Mouse (Mus musculus): ENCODE measurements around the gene 1500015O10Rik.

1500015O10Rik gene

GRCm38 (mm10) chr1:43730491-43730924, at the start of gene 1500015O10Rik:
TSS of gene 1500015O10Rik (plus strand) at chr1:43730602.
- DNase-seq = peak; percentile 53 to 76

DNA sequence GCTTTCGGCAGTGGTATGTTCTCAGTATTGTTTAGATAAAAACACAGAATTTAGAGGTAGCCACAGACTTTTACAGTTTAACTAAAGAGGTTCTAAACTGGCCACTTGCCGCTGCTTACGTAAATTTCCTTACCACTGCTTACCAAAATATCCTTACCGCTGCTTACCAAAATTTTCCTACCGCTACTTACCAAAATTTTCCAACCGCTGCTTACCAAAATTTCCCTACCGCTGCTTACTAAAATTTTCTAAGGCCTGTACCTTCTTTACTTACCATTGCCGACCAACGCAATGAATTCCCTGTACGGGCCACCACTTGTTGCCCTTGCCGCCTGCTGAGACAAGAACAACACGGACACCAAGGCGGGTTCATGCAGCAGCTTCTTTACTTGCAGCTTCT, 40.4 kb upstream of the 1500015O10Rik start:
- no peak for DNase-seq

DNA sequence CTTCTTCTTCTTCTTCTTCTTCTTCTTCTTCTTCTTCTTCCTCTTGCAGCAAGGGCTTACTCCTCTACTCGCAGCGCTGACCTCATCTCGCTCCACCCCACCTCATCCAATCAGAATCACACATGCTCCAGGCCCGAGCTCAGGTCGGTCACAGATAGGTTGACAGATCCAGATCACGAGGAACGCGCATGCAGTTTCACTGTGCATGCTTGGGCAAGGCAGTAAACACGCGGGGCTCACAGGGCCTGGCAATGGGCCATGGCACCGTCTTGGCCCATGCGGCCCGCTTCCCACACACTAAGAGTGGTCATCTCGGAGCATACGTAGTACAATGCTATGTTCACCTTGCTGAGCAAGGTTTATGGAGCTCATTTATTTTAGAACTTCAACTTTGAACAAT, 39.9 kb upstream of the 1500015O10Rik start:
- DNase-seq = no peak

- DNase-seq = no peak
Observed at GRCm38 (mm10) chr1:43694076-43694475, 36.3 kb upstream of the 1500015O10Rik start.

DNA sequence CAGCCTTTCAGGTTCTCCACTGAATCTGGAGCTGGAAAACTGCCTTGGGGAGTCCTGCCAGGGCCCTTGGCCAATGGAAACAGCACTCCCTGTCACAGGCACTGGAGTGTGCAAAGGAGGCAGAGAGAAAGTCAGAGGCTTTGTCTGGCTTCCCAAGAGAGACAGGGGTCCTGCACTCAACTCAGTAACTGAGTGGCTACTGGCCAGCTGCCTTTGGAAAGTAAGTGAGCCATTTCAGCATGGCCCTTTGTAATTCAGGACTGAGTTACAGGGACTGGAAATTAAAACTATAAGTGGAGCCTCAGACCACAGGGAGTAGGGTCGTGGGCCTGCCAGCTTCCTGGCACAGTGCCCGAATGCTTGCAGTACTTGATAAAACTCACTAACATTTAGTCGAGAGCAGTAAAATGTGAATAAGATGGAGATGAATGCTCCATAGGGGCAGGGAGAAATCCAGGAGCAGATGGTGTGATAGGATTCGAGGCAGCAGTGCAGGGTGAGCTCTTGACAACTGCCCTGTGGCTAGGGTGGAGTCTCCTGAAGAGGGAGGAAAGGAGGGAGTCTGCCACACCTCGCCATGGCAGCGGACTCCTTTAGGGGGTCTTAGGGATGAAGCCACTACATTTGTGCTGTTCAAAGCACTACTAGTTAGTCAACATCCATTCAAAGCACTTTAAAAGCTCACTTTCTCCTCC, 35.4 kb upstream of the 1500015O10Rik start:
- peak; percentile 91 to 93 for DNase-seq

GRCm38 (mm10) chr1:43698577-43699000, 31.8 kb upstream of the 1500015O10Rik start:
- peak; percentile 15 to 35 for DNase-seq

GRCm38 (mm10) chr1:43714841-43715240, 15.6 kb upstream of the 1500015O10Rik start:
- DNase-seq = no peak

- no peak for DNase-seq
Observed at GRCm38 (mm10) chr1:43717967-43718366, 12.4 kb upstream of the 1500015O10Rik start.

DNA sequence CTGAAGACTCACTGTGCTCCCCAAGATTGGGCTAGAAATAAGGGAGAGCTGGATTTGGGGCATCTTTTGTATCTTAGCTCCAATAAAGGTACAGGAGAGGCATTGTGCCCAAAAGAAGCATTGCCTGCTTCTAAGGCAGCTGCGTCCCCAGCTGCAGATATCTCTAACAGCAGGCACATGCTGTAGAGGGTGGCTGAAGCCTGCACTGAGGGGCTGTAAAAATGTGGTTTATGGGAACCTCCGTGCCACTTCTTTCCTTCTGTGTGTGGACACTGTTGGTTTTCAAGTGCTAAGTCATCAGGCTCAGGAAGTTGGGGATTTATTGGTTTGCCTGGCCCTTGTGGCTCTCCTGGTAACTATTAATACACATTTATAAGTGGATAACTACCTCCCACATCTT, 11.6 kb upstream of the 1500015O10Rik start:
- no peak for DNase-seq

DNA sequence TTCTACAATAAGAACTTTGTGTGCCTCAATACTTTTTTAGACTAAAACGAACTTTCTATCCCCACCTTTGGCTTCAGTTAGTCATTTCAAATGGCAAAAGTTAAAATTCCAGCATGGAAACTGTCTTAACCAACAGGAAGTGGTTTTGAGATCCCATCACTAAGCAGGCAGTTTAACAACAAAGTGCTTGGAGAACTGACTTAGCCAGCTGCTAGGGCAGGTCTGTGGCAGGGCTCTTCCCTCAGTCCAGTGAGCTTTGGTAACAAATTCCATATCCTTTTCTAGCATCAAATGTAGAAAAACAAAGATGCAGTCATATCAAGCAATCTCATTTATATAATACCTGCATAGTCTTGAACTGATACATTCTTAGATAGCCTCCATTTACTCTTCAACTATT, 7.9 kb upstream of the 1500015O10Rik start:
- no peak for DNase-seq

DNA sequence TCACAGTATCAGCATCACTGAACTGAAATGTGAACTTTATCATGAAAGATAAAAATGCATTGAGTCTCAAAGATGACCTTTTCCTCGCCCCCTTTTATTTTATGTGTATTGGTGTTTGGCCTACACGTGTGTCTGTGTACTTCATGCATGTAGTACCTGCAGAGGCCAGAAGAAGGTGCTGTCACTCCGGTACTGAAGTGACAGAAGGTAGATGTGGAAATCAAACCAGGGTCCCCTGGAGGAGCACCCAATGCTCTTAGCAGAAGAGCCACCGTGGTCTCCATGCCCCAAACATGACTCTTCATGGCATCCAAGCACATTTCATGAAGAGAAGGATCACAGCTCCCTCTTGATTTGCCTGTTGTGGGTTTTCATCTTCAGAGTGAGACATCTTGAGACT, 1.7 kb downstream of the 1500015O10Rik start:
- no peak for DNase-seq

DNA sequence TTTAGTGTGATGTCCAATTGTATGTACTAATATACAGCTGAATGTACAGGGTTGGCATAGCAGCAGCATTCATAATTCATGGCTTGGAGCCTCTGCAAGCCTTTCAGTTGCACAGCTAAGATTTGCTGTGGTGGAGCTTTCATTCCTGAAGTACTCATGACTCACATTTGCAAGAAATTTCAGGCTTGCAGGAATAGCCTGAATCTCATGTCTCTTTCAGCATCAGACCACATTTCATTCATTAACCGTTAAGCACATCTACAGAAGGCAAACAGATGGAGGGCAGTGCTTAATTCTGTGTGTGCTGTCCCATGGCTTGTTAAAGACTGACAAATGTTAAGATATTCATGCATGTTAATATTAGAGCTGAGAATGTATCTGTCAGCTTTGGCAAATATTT, 2.3 kb downstream of the 1500015O10Rik start:
- DNase-seq = no peak

DNA sequence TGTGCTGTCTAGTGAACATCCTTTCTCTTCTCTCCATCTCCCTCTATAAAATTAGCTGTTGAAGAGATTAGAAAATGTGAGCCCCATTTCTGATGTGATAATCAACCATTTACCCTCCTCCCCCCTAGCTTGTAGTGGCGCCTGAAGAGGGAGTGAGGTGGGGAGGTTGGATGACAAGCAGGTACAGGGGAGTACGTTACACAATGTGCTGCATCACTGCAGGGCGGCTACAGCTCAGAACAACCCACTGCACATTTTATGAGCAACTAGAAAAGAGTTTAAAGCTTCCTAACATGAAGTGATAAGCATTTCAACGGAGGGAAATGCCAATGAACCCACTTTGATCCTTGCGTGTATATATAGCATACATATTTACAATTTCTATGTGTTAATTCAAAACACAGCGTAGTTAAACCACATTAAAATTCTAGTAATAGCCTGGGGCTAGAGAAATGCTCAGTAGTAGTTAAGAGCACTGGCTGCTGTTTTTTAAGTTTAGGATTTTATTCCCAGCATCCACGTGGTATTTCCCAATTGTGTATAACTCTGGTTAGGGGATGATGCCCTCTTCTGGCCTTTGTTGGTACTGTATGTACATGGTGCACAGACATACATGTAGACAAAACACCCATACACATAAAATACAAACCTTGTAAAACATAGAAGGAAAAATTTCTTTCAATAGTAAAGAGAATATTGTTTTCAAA, 7.6 kb downstream of the 1500015O10Rik start:
- DNase-seq = peak; percentile 32 to 70

- DNase-seq = no peak
Observed at GRCm38 (mm10) chr1:43738519-43738894, 8.1 kb downstream of the 1500015O10Rik start.

DNA sequence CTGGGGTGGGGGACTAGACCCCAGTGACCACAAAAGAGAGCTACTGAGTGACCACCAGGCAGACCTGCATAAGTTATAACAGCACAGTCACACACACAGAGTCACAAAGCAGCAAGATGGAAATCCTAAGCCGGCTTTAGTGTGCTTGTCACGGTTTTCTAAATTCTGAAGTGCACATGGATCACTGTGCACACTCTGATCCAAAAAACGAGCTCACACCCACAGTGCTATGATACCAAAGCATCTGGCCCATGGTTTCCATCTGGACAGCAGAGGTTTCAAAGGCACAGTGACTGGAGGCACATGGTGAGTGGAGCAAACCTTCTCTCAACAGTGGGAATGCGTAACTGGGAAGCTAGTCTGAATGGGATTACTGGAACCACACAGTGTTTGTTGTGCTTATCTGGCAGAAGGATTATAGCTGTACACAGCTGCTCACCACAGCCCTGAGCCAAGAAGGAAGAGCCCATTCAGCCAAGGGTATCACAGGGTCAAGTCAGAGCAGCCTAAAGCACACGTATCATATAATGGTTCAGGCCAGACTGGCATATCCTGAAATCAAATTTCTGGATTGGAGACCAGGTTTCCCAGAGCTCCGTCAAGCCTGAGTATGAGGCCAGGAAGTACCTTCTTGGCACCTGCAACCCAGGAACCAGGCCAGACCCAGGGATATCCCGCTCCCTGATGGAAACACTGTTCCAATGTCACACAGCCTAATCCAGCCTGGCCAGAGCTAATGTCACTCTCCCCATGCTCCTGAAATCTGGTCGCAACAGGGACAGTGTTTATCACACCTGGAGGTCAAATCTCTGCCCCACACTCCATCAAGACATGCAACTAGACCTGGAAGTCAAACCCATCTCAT, 24.3 kb downstream of the 1500015O10Rik start:
- peak; percentile 47 to 61 for DNase-seq

DNA sequence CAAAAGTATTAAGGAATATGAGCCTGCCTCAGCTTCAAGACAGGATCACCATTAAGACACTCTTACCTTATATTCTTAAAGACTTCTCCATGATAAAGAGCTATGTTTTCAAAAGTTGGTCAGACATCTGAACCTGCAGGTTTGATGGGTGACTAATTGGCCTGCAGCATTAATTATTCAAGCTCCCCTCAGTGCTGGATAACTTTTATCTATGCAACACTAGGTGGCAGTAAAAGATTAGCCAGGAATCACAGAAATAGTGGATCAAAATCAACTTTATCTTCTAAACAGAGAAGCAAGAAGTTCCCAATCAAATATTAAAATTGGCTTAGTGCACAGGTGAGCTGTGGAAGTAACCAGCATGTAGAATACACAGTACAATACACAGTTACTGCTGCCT, 29.7 kb downstream of the 1500015O10Rik start:
- no peak for DNase-seq

- no peak for DNase-seq
Observed at GRCm38 (mm10) chr1:43764481-43764880, 34.1 kb downstream of the 1500015O10Rik start.

DNA sequence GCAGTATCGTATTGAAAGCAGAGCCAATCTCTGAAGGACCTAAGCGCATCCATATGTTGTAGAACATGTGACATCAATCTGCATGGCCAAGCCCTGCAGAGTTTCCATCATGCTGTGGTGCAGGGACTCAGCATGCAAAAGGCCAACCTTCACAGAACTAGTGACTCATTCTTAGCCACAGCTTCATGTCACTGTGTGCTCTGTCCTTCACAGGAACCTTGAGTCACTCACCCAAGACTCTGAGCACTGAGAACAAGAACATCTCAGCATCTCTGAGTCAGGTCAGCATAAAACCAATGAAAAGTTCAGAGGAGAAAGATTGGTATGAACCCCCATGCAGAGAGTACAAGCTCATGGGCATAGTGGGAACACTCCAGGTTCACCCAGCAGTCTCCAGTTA, 35.9 kb downstream of the 1500015O10Rik start:
- no peak for DNase-seq

- no peak for DNase-seq
Observed at GRCm38 (mm10) chr1:43768385-43768990, 38.1 kb downstream of the 1500015O10Rik start.

DNA sequence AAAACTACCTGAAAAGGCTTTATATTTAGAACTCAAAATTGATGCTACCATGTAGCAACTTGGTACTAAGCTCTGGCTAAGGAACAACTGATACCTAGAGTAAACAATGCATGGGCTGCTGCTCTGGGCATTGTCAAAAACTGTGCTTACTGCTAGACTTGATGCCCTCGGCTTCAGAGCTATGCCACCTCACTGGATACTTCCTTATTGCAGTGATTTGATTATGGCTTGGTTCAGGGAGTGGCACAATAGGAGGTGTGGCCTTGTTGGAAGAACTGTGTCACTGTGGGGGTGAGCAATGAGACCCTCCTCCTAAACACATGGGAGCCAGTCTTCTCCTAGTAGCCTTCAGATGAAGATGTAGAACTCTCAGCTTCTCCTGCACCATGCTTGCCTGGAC, 38.9 kb downstream of the 1500015O10Rik start:
- DNase-seq = no peak

DNA sequence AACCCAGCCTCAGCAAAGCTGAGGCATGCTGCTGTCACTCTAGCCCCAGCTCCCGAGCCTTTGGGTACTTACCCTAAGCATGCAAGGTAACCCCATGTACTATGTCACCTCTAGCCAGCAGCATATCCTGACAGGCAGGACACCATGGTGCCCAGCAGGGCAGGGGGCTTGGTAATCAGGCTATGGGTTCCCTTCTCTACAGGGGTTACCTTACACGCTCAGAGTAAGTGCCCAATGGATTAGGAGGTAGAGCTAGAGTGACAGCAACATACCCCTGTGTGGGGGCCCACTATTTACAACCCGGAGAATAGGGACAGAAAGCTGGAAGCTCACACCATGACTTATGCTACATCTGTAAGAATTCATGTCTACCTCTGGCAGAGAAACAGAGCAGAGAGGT, 39.6 kb downstream of the 1500015O10Rik start:
- DNase-seq = no peak

- DNase-seq = no peak
Observed at GRCm38 (mm10) chr1:43772694-43773093, 42.3 kb downstream of the 1500015O10Rik start.

GRCm38 (mm10) chr1:43774126-43774525, 43.7 kb downstream of the 1500015O10Rik start:
- DNase-seq = no peak
